Mouse (Mus musculus): Measurements from ENCODE around the gene Fdxacb1.

The Fdxacb1 gene

DNA sequence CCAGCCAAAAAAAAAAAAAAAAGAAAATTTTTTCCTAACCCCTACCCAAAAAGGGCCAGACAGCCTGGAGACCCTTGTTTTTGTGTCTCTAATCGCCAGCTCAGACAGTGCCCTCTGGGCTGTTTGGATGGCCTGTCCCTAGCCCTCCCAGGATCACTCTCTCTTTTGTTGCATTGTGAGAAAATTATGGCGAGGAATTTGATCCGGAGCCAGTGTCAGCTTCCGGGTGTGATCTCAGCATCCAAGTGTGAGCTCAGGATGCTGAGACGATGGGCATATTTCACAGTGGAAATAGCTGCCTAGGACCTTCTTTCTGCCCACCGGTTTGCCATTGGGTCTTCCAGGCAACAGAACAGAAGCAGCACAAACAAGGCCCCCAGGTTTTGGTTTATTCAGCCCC, 17.3 kb upstream of the Fdxacb1 start:
- DNase-seq, result no peak

DNA sequence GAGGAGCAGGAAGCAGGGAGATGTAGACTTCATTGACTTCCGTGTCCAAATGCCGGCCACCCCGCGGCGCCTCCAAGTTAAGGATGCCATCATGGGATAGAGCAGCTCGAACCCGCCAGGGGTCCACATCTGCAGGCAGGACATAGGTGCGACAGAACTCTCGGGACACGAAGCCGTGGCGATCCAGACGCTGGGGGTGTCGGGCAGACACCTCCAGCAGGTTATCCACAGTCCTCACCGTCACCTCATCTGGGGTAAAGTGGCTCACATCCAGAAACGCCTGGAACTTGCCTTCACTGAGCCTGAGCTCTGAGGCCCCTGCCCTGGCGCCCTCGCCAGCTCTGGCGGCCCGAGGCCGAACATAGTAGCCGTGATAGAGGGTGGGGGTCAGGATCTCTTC, 16.7 kb upstream of the Fdxacb1 start, which contains the start of gene Cryab:
TSS of gene Cryab (plus strand) at position 3 of the 400 bp plus-strand sequence.
- no peak for DNase-seq

DNA sequence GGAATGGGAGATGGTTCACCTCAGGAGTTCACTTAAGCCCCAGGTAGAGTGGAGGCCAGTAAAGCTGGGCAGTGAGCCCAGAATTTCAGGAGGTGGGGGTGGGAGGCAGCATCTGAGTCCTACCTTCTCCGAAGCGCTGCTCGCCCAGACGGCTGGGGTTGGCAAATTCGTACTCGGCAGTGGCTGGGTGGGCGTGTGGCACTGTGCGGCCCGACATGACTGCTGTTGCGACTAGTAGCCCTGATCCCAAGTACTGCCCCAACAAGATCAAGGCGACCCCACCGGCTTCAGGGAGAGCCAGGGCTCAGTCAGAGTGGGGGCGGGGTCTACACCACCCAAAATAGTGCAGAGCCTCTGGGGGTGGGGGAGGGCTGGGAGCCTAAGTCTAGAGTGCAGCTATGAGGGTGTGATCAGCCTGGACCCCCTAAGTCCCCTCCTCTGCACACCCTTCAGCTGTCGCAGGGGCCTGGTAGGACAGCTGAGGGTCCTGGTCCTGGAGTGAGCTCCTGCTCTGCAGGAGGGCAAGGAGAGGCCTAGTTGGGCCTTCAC, 15.9 kb upstream of the Fdxacb1 start, which contains the start of gene Hspb2:
TSS of gene Hspb2 (minus strand) at position 301 of the 549 bp plus-strand sequence.
- DNase-seq, result no peak

DNA sequence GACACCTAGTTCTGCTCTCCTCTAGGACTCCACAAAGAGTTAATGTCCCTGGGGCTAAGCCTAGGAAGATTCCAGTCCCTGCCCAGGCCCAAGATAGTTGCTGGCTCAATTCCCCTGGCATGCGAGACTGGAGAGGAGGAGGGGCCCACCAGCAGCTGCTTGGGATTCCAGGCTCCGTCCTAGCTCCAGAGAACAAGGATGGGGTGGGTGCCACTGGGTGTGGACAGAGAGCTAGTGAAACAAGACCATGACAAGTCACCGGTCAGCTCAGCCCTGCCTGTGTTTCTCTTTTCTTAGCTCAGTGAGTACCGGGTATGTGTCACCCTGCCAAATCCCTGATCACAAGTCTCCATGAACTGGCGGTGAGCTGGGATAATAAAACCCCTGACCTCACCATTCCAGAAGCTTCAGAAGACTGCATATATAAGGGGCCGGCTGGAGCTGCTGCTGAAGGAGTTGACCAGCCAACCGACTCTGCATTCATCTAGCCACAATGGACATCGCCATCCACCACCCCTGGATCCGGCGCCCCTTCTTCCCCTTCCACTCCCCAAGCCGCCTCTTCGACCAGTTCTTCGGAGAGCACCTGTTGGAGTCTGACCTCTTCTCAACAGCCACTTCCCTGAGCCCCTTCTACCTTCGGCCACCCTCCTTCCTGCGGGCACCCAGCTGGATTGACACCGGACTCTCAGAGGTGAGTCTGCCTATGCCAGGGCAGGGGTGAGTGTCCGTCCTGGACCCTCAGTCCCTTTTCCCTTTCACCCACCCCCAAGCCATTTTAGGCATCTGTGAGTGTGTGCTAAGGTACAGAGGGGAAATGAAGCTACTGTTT, 15.0 kb upstream of the Fdxacb1 start:
- no peak for DNase-seq

DNA sequence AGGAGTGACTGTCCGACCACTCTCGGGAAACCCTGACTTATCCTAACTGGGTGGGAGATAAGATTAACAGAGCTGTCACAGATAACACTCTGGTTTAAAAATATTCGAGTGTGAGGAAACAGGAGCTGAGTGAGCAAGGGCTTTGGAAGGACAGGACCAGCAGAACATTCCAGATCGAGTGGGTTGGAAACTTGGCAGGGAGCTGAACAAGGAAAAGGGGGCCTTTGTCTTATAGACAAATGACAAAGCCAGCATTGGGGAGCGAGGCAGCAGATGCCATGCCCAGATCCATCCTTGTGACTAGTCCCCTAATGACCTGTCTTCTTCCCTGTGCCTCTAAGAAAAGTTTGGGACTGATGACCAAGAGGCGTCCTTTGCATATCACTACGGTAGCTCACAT, 14.1 kb upstream of the Fdxacb1 start:
- DNase-seq, result no peak

DNA sequence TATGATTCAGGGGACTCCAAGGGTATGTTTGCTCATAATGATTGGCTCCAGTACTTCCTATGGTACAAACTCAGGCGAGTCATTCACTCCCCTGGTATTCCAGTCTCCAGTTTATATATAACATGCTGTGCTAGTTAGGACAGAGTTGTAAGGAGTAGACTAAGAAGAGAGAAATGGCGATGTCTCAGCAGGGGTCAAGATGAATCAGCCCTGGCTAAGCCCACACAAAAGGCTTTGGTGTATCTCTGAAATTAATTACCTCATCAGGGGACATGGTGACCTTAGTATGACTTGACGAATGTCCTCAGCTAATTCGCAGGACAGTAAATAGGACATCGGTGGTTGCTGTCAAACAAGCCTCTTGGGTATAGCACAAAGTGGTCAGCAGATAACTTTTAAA, 11.3 kb upstream of the Fdxacb1 start:
- DNase-seq, result no peak

DNA sequence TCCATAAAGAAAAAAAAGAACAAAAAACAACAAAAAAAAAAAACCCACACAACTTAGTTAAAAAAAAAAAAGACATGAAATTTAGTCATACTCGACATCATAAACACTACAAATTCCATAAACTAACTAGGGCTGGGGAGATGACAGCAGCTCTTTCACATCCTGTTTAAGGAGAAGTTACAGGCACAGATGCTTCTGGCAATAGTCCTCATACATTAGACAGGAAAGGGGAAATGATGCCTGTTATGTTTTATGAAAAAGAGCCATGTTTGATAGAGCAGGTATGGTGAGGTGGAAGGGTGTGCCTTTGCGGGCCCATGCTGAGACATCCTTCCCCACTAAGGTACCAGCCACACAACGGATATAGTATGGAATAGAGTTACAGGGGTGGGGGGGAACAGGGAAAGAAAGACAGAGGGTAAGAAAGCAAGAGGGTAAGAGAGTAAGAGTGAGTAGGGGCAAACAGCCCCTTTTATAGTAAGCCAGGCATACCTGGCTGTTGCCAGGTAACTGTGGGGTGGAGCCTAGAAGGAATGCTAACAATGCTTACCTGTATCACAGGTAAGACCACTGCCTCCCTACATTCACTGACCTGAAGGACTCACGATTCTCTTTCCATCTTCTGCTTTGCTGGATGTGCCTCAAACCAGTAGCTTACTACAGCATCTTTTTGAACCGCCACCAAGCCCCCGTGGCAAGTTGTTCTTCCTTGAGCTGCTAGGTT, 6.4 kb upstream of the Fdxacb1 start:
- no peak for DNase-seq

DNA sequence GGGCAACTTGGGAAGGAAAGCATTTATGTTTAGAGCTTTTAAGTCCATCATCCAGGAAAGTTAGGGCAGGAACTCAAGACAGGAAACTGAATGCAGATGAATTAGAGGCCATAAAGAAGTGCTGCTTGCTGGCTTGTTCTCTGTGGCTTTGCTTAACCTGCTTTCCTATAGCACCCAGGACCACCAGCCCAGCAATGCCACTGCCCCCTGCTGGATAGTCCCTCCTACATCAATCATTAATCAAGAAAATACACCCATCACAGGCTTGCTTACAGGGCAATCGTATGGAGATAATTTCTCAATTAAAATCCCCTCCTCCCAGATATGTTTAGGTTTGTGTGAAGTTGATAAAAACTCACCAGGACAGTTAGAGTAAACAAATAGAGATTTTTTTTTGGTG, 4.7 kb upstream of the Fdxacb1 start:
- no peak for DNase-seq

DNA sequence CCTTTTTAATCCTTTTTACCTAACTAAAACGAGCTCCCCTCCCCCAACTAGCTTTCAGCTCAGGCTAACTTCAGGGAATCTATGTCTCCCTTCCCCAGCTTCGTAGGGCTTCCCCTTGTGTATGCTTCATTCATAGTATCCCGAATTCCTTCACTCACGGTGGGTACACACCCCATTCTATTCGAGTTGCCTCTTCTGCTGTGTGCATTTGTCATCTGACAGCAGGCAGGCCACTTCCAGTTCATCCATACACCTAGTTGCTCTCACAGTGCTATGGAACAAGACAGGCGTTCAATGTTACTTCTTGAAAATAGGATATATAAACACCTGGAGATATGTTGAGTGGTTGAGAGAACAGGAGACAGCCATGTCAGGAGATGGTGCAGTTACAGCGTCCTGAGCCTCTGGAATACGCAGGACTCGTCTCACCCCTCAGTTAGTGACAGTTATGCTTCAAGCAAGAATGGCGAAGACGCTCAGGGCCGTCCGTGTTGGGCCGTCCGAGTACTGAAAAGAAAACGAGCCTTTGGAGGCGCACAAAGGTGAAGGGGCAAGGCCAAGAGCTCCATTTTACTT, 417 bp upstream of the Fdxacb1 start:
- DNase-seq, result peak; percentile 9

DNA sequence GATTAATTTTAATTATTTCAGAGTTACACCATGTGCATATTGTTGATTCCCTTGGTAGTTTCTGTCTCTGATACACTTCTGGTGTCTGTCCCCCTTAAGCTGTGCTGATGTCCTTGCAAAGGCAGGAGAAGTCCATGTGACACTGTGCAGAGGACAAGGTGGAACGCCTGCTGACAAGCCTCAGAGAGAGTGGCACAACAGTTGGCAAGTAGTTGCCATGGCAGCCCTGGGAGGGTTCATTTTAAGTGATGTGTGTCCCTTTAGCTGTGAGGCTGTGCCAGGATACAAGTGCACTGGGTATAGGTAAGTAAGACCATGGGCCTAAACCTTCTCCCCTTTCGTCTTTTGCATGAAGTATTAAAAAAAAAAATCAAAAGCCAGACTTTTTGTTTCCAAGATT, 2.0 kb downstream of the Fdxacb1 start:
- no peak for DNase-seq

DNA sequence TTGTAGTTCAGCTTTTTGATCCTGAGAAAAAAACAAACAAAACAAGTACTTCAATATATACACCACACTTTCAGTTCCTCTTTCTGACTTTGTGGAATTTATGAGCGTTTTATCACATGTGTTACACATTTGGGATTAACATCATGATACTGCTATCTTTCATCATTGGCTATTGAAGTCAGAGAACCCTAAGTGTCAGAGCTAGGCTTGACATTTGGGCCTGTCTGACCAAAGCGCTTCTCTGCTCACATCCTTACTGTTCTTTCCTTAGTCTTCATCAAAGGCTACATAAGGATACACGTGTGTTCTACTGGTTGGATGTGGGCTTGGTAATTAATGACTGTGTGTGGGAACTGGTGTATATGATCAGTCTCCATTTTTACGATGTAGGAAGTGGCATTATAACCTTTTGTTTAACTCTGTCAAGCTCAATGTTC, 6.0 kb downstream of the Fdxacb1 start:
- DNase-seq, result no peak

DNA sequence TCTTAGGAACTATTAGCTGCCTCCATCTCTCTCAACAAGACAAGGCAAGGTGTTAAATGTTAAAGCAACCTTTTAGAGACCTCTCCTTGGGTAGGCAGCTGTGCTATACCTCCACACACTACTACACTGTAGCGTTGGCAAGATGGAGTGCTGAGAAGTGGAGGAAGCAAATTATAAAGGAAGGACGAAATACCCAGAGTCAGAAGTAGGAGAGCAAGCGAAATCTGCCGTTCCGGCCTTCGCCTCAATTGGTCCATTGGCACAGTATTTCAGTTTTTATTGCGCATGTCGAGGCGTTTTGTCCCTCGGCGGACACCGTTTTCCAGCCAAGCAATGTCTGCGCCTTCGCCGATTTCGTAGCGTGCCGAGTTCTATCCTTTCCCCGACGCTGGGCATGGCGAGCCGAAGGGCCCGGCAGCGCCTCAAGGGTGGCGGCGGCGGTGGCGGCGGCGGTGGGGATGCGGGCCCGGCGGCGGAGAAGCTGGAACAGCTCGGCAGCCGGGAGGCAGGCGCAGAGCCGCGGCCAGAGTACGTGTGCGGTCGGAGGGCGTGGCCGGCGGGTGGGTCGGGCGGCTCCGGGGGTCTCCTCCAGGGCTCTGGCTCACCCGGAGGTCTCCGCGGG, 7.1 kb downstream of the Fdxacb1 start, which contains the start of the genes Alg9 and 1110032A03Rik:
TSS of gene Alg9 (plus strand) at position 29 of the 622 bp plus-strand sequence.
TSS of gene 1110032A03Rik (minus strand) at position 530 of the 622 bp plus-strand sequence.
- DNase-seq, result peak; percentile 90

DNA sequence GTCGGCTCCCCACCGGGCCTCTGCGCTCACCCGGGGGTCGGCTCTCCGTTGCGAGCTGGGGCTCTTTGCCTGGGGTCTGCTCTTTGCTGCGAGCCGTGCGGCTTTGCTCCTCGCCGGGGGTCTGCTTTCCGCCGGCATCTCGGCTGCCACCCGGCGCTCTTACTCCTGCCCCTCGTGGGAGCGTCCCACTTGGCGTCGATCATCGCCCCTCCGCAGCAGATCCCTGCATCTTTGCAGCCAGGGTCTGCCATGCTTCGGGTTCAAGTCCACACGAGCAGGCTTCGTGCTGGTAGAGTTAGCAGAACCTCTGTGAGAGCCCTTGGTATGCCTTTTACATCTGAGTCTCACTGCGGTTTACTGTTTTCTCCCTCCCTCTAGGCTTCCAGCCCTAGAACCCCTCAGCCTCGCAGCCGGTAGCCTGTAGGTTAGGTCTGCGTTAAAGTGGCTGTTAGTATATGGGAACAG, 7.7 kb downstream of the Fdxacb1 start:
- peak; percentile 38 for DNase-seq

DNA sequence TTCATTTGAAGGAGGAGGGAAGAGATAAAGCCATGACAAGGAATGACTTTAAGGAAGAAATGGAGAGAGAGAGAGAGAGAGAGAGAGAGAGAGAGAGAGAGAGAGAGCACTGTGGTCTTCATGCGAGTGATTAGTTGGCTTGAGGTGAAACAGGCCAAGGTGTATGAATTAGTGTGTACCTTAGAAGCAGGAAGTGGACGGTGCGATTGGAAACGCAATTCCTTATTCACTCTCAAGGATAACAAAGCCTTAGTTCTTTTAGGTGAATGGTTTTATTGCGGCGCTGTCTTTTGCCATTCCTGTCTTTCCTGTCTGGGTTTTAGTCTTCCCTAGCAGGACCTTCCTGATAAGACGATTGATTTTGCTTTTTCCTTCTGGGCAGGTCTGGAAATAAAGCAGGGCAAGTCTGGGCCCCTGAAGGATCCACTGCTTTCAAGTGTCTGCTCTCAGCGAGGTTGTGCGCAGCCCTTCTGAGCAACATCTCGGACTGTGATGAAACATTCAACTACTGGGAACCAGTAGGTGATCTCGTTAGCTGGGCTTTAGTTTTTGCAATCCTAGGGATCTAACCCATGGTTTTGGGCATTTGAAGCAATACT, 8.2 kb downstream of the Fdxacb1 start:
- DNase-seq, result no peak

DNA sequence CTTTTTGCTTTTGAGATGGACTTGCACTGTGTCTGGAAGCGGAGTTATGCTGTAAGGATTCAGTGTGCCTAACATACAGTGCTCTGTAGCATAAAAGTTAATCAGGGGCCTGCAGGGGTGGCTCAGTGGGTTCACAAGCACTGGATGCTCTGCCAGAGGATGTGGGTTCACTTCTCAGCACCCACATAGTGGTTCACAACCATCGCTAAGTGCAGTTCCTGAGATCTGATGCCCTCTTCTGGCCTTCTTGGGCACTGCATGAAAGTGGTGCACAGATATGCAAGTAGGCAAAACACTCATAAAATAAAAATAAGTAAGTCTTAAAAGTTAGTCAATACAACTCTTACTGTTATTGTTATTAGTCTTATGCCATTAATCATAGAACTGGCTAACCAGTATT, 14.1 kb downstream of the Fdxacb1 start:
- peak; percentile 70 for DNase-seq

DNA sequence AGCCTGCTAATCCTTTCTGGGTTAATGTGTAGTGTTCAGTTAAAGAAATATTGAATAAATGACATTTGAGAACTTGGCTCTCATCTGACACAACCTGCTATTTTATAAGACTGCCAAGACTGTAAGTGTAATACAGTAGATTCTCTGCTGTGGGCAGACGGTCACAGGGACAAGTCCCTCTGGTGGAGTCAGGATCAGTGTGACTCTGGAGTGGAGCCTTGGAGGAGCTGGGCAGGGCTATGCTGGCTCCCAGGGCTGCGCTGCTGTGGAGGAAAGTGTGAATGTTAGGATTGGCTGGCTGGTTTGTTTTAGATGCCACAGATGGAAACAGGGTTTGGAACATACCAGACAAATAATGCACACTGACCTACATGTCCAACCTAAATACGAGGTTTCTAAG, 27.2 kb downstream of the Fdxacb1 start:
- DNase-seq, result no peak

DNA sequence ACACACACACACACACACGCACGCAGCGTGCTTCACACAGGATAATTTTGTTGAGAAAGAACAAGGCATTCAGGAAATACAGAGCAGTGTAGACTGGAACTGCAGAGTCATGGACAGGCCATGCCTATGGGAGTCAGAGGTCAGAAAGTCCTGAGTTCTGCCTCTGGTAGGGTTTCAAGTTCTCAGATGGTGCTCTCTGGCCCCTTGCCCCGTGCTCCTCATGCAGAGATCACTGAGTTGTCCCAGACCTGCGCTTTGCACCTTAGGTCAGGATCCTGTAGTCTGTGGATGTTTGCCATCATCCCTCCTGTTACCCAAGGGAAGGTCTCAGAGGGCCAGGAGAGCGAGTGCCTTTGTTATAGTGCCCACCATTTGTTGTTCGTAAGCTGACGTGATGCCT, 28.7 kb downstream of the Fdxacb1 start:
- DNase-seq, result no peak

DNA sequence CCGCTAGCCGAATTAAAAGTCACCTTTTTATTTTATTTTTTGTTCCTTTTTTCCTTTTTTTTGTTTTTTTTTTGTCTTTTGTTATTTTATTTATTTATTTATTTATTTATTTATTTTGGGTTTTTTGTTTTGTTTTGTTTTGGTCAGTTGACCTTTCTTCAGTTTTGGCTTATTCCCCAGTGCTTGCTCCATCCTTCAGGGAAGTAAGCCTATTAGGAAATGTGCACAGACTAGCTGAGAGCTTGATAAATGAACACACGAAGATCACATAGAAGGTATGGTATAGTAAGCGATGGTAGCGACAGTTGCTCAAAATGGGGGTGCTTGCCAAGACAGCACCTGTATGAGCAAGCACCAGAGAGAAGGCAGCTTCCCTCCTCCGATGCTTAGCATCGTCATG, 29.6 kb downstream of the Fdxacb1 start:
- DNase-seq, result no peak

DNA sequence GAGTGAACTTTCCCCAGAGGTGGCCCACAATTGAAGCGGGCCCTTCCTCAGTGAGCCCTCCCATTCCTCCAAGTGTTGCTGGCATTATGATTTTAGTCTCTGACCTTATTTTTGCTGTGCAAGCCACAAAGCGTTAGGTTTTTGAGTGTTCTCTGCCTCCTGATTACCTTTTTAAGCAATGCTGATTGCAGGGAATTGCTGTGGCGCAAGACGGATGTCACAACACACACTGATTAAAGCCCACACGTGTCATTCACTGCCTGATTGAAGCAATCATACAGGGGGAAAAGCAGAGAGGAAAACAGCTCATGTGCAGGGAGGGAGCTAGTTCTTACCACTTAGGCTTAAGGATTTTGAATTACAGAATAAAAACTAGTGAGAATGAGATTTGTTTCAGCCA, 30.3 kb downstream of the Fdxacb1 start:
- no peak for DNase-seq

DNA sequence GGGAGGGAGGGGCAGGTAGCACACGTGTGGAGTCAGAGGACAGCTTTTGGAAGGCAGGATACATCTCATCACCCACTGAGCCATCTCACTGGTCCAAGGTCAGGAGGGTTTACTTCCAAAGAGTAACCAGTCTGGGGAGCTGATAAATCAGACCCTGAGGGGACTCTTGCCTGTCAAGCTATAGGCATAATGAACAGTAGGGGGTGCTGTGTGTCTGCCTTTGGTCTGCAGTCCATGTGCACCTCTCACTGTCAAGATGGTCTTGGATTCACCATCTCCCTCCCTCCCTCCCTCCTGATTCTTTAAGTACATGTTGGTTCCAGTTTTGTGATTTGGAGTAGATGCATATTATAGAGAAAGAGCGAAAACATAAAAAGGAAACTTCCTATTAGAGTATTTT, 32.9 kb downstream of the Fdxacb1 start:
- peak; percentile 62 for DNase-seq

DNA sequence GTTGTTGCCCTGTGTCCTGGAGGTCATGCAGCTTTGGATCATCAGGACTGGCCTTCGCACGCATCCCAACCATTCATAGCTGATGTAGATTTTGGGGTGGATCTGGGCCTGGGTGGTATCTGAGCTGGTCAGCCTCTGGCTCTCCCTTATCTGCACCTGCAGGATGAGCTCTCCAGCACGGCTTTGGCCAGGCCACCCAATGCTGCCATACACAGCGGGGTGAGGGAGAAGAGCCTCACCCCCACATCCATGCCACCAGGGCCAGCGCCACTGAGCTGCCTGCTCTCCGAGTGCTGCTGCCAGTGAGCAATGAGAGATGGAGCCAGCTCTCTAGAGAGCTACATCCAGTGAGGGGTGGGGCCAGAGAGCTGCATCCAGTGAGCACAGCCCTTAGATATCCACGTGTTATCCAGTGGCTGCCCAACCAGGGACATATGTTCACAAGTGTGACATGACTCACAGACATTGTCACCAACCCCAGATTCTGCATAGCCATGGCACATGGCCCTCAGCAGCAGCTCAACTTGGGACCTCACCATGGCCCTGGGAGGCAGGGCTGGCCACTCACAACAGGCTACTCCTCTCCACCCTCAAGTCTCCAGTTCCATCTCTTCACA, 35.1 kb downstream of the Fdxacb1 start:
- no peak for DNase-seq

DNA sequence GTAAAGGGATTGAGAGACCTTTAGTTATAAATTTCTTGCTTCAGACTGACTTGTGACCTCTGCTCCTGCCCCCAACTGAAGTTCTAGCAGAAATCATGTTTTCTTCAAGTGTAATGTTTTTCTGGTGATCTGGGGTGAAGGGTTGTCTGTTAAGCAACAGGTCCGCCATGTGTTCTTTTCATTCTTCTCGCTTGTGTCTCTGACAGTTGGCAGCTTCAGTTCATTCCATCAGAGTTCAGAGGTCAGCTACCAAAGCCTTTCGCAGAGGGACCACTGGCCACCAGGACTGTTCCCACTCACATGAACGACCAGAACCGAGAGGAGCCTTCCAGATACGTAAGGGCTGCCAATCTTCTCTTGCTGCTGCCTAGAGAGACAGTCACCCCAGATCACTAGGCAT, 40.4 kb downstream of the Fdxacb1 start:
- no peak for DNase-seq

Measured in thymus, postnatal 25 days (tissue).